Mouse (Mus musculus): ENCODE results near the gene Tfap4. TPM values are rescaled to one million over a fixed set of nuclear protein-coding genes. Genes with fewer than 3 reads are reported as not detected.

Gene Tfap4
- polyA plus RNA-seq, 1 experiment = 8.3 TPM

DNA sequence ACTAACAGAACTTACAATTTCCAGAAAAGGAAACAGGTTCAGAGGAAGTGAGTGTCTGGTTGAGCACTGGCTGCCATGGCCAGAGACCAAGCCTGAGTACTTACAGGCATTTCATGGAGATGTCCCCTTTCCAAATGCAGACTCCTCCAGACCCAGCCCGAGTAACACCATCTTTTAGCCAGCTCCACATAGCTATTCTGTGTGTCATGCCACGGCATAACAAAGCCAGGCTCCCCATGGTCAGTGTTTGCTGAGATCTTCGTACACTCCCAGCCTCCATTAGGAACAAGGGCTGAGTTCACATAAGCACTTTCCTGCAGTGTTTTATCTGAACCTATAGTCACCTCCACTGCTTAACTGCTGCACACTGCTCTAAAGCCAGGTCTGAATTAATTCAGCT lies 16.4 kb downstream of the Tfap4 start:
- WGBS = 73% methylated on average over 3 of the region's 3 CpGs
- TF ChIP-seq POLR2A (IDR thresholded peaks at IDR 0.05; ENCODE audit: low read depth, low read length) = no peak
- no peak for TF ChIP-seq CTCF (IDR thresholded peaks at IDR 0.05; ENCODE audit: extremely low read depth, insufficient read length, insufficient replicate concordance, low read depth, low read length)
- H3K36me3 ChIP-seq (ENCODE audit: control insufficient read depth, insufficient read depth, low read length) = peaks cover 9% of the 10 kb centered on the region

GRCm38 (mm10) chr16:4542236-4542774 lies 17.3 kb downstream of the Tfap4 start:
- H3K4me3 ChIP-seq (ENCODE audit: low read depth, low read length) = no peak overlapping the region
- H3K27ac ChIP-seq (ENCODE audit: insufficient read depth, low read depth, low read length) = no peak overlapping the region
- TF ChIP-seq CTCF (IDR thresholded peaks at IDR 0.05; ENCODE audit: extremely low read depth, insufficient read length, insufficient replicate concordance, low read depth, low read length) = no peak
- no peak for TF ChIP-seq POLR2A (IDR thresholded peaks at IDR 0.05; ENCODE audit: low read depth, low read length)
- H3K36me3 ChIP-seq (ENCODE audit: control insufficient read depth, insufficient read depth, low read length) = peaks cover 7% of the 10 kb centered on the region
- no peaks in the 10 kb centered on the region for H3K27me3 ChIP-seq (ENCODE audit: control insufficient read depth, insufficient read depth, low read length)
- H3K4me1 ChIP-seq (ENCODE audit: control insufficient read depth, insufficient read depth, insufficient read length, low read length) = peaks cover 3% of the 10 kb centered on the region; the same call in 1 of the 2 replicates
- 29% methylated on average over 7 of the region's 7 CpGs for WGBS

More for the DNA sequence above, 16.4 kb downstream of the Tfap4 start:
- Histone ChIP-seq H3K4me1 (ENCODE audit: control insufficient read depth, insufficient read depth, insufficient read length, low read length) (peaks cover 3% of the 10 kb centered on the region; the same call in 1 of the 2 replicates), H3K4me3 (ENCODE audit: low read depth, low read length) (no peak overlapping the region), H3K27me3 (ENCODE audit: control insufficient read depth, insufficient read depth, low read length) (no peaks in the 10 kb centered on the region), H3K27ac (ENCODE audit: insufficient read depth, low read depth, low read length) (no peak overlapping the region)

DNA sequence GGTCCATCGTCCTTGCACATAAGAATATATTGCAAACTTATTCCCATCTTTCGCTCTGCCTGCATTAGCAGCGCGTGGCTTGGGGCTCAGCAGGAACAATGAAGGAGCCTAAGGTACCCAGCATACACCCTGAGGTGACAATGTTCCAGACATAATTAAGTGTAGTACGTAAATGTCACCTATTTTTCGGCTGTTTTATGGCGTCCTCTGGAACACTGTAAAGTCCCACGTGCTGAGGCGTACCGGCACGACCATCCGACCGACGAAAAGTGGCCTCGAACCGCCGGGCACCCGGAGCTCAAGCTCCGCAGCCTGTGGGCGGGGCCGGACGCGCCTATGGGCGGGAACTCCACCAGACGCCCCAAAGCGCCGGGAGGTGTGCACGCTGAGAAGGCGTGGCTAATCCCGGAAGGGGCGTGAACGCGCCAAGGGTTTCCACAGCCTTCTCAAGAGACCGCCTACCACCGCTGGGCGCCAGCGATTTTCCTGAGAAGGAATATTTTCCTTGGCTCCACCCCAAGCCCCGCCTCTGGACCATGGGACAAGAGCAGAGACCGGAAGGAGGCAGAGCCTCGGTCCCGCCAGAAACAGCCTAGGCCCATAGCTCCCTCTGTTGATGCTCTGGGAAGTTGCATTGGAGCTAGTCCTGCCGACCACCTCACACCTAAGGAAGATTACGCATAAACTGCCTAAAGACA lies 18.0 kb downstream of the Tfap4 start, which contains the start of gene Srl:
Srl (minus strand) TSS at position 316 of the 698 bp plus-strand sequence.
- WGBS = under 1% methylated on average over 43 of the region's 43 CpGs
- Histone ChIP-seq H3K4me1 (ENCODE audit: control insufficient read depth, insufficient read depth, insufficient read length, low read length) (peaks cover 3% of the 10 kb centered on the region; the same call in 1 of the 2 replicates), H3K27ac (ENCODE audit: insufficient read depth, low read depth, low read length) (no peak within 1 kb of the TSS), H3K27me3 (ENCODE audit: control insufficient read depth, insufficient read depth, low read length) (no peaks in the 10 kb centered on the region), H3K4me3 (ENCODE audit: low read depth, low read length) (peak within 1 kb of the TSS; percentile 61), H3K36me3 (ENCODE audit: control insufficient read depth, insufficient read depth, low read length) (peaks cover 3% of the 10 kb centered on the region)
- peak; percentile 86; the same call in 1 of the 2 replicates for TF ChIP-seq CTCF (IDR thresholded peaks at IDR 0.05; ENCODE audit: extremely low read depth, insufficient read length, insufficient replicate concordance, low read depth, low read length)
- peak; percentile 32; the same call in 1 of the 2 replicates for TF ChIP-seq POLR2A (IDR thresholded peaks at IDR 0.05; ENCODE audit: low read depth, low read length)

DNA sequence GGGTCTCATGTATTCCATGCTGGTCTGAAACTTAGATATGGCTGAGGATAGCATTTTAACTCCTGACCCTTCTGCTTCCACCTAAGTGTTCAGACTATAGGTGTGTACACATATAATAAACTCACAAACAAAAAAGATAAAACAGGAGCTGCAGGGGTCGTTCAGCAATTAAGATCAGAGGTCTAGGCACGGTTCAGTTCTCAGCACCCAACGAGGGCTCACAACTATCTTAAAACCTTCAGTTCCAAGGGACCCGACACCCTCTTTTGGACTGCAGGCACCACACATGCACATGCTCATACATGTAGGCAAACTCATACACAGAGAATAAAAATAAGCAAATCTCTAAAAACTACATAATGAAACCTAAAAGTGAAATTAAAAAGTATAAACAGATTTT lies 18.6 kb downstream of the Tfap4 start:
- no peak for TF ChIP-seq CTCF (IDR thresholded peaks at IDR 0.05; ENCODE audit: extremely low read depth, insufficient read length, insufficient replicate concordance, low read depth, low read length)
- TF ChIP-seq POLR2A (IDR thresholded peaks at IDR 0.05; ENCODE audit: low read depth, low read length) = no peak
- Histone ChIP-seq H3K36me3 (ENCODE audit: control insufficient read depth, insufficient read depth, low read length) (peaks cover 3% of the 10 kb centered on the region), H3K27me3 (ENCODE audit: control insufficient read depth, insufficient read depth, low read length) (no peaks in the 10 kb centered on the region), H3K27ac (ENCODE audit: insufficient read depth, low read depth, low read length) (no peak overlapping the region), H3K4me1 (ENCODE audit: control insufficient read depth, insufficient read depth, insufficient read length, low read length) (peaks cover 3% of the 10 kb centered on the region; the same call in 1 of the 2 replicates), H3K4me3 (ENCODE audit: low read depth, low read length) (no peak overlapping the region)
- 44% methylated on average over 4 of the region's 4 CpGs for WGBS

DNA sequence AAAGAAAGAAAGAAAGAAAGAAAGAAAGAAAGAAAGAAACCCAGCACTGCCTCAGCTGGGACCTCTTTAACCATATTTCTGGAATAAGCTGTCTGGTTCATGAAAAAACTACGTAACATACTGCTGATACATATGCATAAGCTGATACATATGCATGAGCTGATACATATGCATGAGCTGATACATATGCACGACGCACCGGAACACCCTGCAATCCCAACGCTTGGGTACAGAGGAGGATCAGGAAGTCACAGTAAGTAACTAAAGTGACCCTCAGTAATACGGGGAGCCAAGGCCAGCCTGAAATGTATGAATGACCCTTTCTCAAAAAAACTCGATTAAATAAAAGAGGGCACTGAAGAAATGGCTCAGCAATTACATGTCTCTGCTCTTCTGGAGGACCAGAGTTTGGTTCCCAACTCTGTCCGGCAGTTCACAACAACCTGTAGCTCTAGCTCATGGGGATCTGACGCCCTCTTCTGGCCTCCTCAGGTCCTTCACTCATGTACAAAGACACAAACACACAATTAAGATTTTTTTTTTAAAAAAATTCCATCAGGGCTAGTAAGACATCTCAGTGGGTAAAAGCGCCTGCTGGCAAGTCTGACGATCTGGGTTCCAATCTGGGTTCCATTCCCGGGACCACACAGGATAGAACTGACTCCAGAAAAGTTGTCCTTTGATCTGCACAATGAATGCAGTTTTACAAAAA lies 19.4 kb downstream of the Tfap4 start:
- no peak overlapping the region for H3K27ac ChIP-seq (ENCODE audit: insufficient read depth, low read depth, low read length)
- H3K36me3 ChIP-seq (ENCODE audit: control insufficient read depth, insufficient read depth, low read length) = peaks cover 3% of the 10 kb centered on the region; the same call in 1 of the 2 replicates
- WGBS = 90% methylated on average over 12 of the region's 12 CpGs
- no peak for TF ChIP-seq POLR2A (IDR thresholded peaks at IDR 0.05; ENCODE audit: low read depth, low read length)
- no peak for TF ChIP-seq CTCF (IDR thresholded peaks at IDR 0.05; ENCODE audit: extremely low read depth, insufficient read length, insufficient replicate concordance, low read depth, low read length)
- H3K4me3 ChIP-seq (ENCODE audit: low read depth, low read length) = no peak overlapping the region
- H3K27me3 ChIP-seq (ENCODE audit: control insufficient read depth, insufficient read depth, low read length) = no peaks in the 10 kb centered on the region
- peaks cover 3% of the 10 kb centered on the region; the same call in 1 of the 2 replicates for H3K4me1 ChIP-seq (ENCODE audit: control insufficient read depth, insufficient read depth, insufficient read length, low read length)

DNA sequence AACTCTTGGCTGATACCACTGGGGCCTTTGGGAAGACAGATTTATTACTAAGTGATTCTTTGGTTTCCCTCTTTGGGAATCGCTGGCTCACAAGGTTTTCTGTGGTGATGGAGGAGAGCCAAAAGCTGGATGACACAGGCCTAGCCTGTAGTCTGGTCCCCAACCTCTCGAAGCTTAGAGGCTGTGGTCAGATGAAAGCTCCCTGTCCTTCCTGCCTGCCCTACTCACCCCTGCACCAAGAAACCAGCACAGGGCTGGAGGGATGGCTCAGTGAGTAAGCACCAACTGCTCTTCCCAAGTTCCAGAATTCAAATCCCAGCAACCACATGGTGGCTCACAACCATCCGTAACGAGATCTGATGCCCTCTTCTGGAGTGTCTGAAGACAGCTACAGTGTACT lies 20.1 kb downstream of the Tfap4 start:
- H3K4me3 ChIP-seq (ENCODE audit: low read depth, low read length) = no peak overlapping the region
- H3K4me1 ChIP-seq (ENCODE audit: control insufficient read depth, insufficient read depth, insufficient read length, low read length) = peaks cover 3% of the 10 kb centered on the region; the same call in 1 of the 2 replicates
- H3K27me3 ChIP-seq (ENCODE audit: control insufficient read depth, insufficient read depth, low read length) = no peaks in the 10 kb centered on the region
- H3K36me3 ChIP-seq (ENCODE audit: control insufficient read depth, insufficient read depth, low read length) = no peaks in the 10 kb centered on the region
- no peak for TF ChIP-seq CTCF (IDR thresholded peaks at IDR 0.05; ENCODE audit: extremely low read depth, insufficient read length, insufficient replicate concordance, low read depth, low read length)
- TF ChIP-seq POLR2A (IDR thresholded peaks at IDR 0.05; ENCODE audit: low read depth, low read length) = no peak
- WGBS = 75% methylated on average over 4 of the region's 4 CpGs
- no peak overlapping the region for H3K27ac ChIP-seq (ENCODE audit: insufficient read depth, low read depth, low read length)
